Mouse (Mus musculus): Measurements from ENCODE around the gene Fbxw11. TPM values are rescaled to one million over a fixed set of nuclear protein-coding genes. Genes with fewer than 3 reads are reported as not detected.
A peak's percentile ranks its signal among the peaks of the same experiment; 100 is the strongest.

Gene Fbxw11
- total RNA-seq, 4 experiments from 2014 or later = 44.2 to 51.4 (median 46.2) TPM

DNA sequence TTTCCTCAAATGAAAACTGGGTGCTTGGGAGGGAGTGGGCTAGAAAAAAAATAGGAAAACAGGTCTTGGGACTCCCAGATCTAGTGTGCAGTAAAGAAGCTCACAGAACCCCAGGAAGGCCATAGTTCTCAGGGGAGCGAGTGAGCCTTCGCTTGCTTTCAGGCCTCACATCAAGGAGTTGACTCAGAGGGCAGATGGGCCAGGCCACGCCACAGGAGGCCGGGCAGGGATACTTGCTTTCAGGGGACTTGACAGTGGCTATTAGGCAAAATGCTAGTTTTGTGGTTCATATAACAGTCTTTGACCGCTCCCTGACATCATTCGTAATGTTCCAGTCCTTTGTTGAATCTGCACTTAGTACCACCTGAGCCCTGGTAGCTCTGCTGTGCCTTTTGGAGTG is 18.6 kb upstream of the Fbxw11 start:
- no peak for DNase-seq (ENCODE audit: low spot score)

DNA sequence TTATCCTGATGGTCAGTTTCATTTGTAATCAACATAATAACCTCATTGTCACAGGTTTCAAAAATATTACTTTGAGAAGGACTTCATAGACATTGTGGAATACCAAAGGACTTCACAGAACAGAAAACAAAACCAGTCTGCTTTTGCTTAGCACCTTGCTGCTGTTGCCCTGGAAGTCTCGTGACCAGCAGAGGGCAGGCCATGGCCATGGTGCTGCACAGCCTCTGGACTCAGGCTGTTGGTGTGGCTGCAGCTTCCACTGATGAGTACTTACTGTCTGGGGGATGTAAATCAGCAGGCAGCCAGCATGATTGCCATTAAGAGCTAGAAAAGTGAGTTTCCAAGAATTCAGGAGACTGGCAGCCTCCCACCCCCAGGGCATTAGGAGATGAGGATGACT is 16.8 kb upstream of the Fbxw11 start:
- DNase-seq (ENCODE audit: low spot score) = peak; percentile 60

DNA sequence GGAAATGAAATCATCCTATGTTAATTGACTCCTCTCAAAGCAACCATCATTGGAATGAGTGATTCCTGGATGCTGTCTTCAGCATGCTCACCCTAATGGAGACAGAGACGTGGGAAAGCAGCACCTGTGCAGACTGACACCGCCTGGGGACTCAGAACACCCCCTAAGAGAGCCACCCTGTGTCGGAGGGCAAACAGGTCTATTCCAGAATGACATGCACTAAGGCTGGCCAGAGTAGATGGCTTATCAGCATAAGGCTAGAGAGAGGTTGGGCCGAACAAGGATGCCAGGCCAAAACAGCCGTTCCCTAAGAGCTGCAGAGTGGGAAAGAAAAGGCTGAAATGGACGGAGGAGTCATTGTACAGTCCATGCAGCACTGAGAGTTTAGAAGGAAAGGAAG is 16.4 kb upstream of the Fbxw11 start:
- DNase-seq (ENCODE audit: low spot score) = no peak

DNA sequence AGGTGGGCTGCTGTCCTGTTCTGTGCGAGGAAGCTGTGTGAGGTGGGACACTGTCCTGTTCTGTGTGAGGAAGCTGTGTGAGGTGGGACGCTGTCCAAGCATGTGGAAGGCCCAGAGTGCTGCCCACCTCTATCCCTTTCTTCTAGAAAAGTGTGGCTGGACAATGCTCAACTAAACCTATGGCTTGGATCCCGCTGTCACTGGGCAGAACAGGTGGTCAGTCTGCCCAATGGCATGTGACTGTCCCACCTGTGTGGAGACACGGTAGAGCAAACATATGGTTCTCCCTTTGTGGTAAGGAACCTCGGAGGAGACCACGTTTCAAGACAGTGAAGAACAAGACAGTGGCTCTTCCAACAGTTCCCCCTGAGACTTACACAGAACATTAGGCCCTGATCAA is 14.6 kb upstream of the Fbxw11 start:
- DNase-seq (ENCODE audit: low spot score) = no peak

DNA sequence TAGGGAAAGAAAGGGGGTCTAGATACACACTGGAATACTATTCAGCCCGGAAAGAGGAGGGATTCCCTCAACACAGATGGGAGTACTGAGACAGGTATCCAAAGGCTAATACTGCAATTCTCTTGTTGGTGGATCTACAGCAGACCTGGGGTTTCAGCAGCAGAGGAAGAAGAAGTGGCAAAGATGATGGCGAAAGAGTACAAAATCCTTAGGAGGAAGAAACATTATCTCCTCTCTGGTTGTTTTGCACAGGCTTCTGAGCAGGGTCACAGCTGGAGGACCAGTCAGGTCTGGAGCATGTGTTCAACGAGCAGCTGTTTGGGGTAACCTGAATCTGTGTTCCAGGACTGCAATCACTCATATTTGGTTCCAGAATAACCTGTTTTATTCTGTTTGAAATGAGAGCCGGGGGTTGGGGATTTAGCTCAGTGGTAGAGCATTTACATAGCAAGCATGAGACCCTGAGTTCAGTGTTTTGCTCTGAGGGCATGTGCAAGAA is 12.8 kb upstream of the Fbxw11 start:
- DNase-seq (ENCODE audit: low spot score) = no peak

DNA sequence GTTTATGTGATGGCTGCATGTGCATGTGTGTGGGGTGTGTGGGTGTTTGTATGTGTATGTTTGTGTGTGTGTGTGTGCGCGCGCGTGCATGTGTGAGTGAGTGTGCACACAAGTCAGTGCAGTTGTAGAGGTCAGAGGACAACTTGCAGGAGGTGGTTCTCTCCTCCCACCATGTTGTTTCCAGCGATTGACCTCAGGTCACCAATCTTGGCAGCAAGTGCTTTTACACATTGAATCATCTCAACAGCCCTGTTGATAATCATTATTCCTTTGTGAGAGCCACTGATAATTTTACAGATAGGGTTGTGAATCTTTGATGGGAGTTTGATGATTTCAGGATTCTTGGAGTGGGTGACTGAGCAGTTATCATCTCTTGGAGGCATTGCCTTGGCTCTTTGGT is 9.9 kb upstream of the Fbxw11 start:
- DNase-seq (ENCODE audit: low spot score) = no peak

DNA sequence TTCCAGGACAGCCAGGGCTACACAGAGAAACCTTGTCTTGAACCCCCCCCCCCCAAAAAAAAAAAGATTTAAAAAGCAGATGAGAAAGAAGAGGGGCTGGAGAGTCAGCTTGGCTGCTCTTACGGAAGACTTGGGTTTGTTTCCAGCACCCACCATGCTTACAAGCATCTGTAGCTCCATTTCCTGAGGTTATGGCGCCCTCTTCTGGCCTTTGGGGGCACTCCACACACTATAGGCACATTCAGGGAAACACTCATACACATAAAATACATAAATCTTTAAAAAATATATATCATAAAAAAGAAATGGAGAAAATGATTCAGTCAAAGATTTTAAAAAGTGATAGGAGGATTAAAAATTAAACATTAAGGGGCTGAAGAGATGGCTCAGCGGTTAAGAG is 9.0 kb upstream of the Fbxw11 start:
- DNase-seq (ENCODE audit: low spot score) = no peak

DNA sequence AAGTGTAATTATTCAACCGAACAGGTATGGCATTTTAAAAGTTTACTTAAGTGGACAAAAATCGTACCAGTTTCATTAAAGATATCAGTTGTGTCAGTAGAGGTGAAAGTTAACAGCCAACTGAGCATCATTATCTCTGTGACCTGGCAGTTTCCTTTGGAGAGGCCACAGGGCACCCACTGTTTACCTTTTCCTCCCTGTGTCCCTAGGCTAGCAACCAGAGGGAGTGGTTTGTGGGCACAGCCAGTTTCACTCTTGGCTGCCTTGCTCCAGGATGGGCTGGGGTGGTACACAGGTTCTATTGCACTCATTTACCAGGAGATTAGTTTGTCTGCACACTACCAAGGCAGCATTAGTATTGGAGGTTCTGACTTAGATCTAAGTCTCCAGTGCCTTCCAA is 8.4 kb upstream of the Fbxw11 start:
- DNase-seq (ENCODE audit: low spot score) = no peak

DNA sequence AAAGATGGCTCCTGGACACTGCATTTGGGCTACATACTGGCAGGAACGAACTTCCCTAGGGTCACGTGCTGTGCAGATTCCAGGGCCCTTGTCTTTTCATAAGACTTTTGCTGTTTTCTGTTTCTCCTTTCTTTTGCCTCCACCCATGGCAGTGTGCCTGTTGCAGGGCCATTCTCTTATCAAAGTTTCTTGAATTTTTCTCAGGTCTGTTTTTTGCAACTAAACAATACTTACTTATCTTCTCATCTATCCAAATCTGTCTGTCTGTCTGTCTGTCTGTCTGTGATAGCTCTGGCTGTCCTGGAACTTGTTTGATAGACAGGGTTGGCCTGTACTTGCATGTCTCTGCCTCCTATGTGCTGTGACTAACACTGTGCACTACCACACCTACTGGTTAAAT is 7.7 kb upstream of the Fbxw11 start:
- no peak for DNase-seq (ENCODE audit: low spot score)

DNA sequence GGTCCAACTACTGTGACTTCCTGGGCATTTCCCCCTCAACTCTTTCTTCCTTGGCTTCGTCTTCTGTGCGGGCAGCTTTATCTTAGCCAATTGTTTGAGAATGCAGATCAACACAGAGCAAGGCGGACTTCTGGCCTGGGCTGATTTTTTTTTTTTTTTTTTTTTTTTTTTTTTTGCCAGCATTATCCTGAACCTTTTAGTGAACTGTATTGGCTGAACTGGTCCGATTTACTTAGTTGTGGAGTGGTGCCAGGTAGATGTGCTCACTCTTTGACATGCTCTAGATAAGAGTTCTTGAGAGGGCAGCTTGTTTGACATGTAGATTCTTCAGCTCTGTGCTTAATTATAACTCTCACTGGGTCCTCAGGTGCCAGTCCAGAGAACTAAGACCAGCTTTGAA is 6.2 kb upstream of the Fbxw11 start:
- DNase-seq (ENCODE audit: low spot score) = no peak

DNA sequence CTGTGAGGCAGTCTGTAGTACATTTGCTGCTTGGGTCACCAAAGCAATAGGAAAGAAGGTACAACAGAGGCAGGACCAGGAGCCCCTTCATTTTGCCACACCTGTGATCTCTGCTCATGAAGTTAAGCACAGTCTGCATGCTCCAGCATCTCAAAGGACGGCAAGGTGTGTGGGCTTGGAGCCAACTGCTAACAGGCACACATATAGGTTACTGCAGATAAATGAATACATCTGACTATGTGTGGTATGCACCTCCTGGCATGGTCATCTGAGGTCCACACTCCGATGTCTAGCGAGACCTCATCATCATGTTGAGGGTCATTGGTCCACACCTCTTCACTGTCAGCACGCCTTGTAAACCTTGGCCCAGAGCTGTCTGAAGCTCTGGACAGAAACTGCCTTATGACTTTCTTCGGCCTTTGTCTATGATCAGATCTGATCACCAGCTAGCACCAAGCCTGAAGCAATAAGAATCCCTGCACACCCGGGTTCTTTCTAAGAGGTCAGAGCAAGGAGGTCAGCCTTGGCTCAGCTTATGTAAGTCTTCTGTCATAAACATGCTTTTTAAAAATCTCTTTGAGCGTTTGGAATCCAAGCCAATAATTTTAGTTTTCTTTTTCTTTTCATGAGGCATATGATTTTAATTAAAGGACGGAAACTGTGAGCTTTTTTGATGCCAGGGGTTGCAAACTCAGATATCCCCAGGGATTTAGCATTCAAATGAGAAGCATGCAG is 3.8 kb upstream of the Fbxw11 start:
- no peak for DNase-seq (ENCODE audit: low spot score)

DNA sequence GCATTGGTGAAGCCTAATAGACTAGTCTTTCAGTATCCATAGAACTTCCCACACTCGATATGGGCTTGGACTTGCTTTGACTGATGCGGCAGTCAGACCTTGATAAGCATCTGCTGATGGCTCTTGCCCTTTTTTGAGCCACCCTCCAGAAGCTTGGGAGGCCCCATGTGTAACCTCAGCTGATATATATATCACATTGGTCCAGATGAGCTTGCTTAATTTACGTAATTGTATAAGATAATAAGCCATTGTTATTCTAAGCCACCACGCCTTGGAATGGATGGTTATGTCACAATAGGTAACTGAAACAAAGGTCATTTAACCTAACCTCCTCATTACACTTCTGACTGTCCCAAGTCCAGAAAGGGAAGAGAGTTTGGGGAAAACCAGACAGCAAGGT is 1.9 kb upstream of the Fbxw11 start:
- no peak for DNase-seq (ENCODE audit: low spot score)

DNA sequence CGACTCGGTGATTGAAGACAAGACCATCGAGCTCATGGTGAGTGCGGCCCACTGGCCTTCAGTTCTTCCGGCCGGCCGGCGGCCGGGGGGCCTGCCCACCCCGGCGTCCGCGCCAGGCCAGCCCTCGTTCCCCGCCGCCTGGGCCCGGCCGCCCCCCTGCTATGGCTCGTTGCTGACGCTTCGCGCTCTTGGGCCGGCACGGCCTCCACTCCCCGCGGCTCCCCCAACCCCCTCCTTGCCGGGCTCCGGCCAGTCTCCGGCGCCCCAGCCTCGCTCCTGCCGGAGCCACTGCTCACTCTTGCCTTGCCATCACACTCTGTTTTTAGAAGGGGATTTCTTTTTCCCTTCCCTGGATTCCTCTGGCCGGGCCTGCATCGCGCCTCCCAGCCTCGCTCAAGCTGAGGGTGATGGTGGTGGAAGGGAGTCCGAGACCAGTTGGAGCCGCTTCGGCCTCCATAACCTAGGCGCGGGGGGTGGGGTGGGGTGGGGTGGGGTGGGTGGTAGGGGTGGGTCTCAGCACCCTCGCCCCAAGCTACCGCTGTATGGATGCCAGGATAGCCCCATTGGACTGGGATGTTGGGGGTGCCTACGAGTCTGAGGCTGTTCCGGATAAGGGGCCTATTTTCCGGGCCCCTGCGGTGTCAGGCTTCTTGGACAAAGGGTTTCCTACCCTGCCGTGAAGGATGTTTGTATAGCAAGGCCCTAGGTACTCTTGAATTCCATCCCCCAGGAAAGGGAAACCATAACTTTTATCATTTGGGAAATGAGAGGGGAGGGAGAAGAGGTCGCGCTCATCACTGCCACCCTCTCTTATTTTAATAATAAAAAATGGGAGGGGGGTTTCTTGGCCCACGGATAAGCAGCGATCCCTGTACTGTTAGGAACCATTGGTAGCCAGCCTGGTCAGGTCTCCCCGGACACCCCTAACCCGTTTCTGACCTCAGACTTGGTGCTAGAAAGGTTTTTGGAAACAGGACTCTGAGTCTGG is 669 bp downstream of the Fbxw11 start:
- DNase-seq (ENCODE audit: low spot score) = peak; percentile 24

DNA sequence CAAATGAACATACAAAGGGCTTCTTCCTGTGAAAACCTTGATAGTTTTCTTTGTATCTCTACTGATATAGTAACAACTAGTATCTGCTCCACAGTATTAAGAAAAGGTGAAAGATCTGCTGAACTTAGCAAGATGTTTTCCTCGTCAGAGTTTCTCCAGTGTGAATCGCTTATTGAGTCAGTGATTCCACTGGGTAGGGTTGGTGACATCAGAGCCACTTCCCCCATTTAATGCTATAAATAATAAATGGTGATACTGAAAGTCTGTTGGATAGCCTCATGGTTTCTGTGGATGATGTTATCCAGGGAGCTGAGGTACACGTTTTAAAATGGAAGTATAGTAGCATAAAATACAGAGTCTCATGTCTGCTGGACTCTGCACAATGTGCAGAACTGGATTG is 1.5 kb downstream of the Fbxw11 start:
- peak; percentile 26 for DNase-seq (ENCODE audit: low spot score)

DNA sequence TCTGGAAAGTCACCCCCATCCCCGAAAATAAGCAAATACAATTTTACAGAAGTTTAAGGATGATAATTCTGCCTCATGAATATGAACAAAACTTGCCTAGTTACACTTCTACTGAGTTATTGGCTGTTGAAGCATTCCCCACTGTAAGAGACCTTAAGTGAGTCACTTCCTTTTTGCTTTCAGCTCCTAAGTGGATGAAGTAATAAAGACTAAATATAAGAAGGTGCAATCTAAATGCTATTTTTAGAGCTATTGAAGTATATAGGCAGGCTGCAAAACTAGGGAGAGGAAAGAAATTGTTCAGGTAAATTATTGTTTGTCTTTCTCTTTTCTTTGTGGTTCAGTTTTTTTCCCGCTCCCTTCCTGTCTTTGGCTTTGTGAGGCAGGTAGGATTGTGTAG is 4.7 kb downstream of the Fbxw11 start:
- no peak for DNase-seq (ENCODE audit: low spot score)

DNA sequence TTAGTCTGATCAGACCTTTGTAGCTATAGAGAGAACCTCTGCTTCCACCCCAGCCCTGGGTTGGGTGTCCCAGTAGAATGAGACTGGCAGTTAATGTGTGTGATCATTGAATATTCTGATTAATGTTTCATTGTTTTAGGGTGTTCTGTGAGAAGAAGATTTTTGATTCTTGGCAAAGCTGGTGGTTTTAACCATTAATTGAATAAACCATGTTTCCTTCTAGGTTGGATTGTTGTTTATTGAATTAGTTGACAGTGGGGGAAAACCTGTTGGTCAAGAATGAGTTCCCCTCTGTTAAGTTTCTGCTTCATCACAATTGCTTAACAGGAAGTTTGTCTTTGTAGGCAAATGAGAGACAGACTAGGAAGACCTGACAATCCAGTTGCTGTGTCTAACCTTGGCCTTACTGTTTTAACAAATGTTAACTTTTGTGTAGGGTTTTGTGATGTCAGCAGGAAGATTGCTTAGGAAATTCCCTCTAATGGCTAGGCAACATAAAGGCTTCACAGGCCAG is 7.8 kb downstream of the Fbxw11 start:
- DNase-seq (ENCODE audit: low spot score) = no peak

DNA sequence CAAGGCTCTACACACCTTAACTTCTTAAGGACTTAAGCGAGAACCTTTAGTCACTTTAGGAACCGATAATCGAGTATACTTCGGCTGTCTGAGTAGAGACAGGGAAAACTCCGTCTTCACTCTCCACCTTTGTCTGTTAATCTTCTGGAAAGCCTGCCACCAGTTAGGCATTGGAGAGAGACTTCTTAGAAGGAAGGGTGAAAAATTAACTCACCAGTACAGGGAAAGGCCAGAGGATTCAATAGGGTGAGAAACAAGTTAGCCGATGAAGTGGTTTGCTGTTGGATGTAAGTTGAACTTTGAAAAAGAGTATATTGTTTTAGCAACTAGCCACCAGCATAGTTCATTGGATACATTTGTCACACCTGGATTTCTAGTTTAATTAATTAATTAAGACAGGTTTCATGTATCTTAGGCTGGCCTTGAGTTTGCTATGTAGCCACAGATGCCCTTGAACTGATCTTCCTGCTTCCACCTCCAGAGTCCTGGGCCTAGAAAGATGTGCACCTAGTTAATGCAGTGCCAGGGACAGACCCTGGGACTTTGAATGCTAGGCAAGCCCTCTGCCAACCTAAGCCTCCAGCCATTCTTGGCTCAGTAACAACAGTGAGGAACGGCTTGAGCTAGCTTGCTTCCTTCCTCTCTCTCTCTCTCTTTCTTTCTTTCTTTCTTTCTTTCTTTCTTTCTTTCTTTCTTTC is 8.5 kb downstream of the Fbxw11 start:
- no peak for DNase-seq (ENCODE audit: low spot score)

DNA sequence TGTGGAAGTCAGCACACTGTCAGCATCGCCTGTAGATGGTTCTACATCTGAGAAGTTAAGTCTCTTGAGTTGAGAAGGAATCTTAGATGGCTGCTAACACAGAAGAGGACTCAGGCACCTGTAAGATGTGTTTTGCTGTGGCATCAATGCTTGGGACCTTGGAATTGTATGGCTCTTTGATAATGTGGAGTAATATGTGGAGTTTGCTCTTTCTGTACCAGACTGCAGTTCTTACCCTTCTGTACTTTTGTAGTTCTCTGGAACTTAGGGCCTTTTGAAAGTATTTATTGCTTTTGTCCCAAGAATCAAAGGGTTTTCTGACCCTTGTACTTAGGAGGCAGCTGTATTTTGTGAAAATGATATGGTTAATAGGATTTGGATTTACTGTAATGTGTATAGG is 9.2 kb downstream of the Fbxw11 start:
- DNase-seq (ENCODE audit: low spot score) = no peak

DNA sequence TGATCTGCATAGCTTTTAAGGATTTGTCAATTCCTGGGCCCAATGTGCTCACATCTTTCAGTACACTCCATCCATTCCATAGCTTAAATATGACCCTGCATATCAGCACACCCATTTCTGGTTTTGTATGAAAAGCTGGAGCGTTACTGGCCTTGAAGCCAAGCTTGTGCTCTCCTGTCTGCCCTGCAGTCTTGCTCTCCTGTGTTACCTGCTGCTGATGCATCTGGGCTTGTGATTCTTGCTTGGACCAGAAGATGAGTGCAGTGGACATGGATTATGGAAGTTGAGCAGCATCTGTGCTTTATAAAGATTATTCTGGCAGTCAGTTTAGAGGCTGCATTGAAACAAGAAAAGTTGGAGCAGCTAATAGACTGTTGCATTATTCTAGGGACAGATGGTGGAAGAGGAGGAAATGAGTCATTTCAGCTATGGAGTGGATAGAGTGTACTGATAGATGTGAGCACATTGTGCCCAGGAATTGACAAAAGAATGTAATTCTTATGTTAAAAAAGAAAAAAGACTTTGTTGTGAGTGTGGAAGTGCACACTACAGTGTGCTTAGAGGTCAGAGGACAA is 19.6 kb downstream of the Fbxw11 start:
- no peak for DNase-seq (ENCODE audit: low spot score)

DNA sequence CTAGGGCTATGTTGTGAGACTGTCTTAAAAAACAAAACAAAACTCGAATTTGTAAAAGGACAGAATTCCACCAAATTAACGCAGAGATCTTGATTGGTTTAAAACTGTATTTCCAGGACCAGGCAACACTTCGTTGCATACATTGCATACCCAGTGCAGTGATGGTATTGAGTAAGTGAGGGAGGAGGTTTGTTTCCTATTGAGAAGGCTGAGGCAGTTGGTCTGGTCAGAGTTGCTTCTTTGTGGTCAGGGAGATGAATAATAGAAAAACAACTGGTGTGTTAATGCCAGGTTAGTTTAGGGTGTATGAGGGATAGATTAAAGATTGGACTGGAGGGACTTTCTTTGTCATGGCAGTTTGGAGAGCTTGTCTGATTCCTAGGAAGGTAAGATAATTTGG is 23.1 kb downstream of the Fbxw11 start:
- DNase-seq (ENCODE audit: low spot score) = no peak

DNA sequence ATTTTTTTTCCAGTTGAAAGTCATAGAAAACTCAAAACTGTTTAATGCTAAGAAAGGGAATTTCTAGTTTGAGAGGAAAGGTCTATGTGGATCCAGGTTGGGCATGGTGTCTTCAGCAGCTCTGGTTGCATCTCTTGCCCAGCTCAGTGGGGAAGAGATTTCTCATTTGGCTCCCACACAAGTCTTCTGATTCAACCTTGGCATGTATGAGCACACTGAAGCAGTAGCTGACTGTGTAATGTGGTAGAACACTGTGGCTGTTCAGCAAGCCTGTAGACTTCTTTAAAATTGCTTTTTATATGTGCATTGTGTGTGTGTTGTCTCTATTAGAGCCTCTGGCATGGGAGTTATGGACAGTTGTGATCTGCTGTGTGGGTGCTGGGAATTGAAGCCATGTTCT is 24.5 kb downstream of the Fbxw11 start:
- no peak for DNase-seq (ENCODE audit: low spot score)

DNA sequence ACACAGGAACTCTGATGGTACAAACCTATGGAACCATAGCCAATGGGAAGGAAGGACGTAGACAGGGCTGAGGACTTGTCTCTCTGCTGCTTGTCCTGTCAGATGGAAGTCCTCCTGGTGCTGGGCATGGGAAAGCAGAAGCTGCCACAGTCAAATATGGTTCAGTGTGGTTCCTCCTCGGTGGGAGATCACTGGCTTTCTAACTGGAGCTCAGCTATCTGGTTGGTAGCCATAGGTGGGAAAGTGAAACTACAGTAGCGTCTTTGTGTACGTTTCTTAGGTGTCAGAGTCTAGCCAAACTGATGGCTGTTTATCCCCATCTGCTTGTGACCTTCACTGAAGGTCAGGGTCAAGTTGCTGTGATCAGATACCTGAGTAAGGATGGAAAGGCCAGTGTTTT is 29.0 kb downstream of the Fbxw11 start:
- no peak for DNase-seq (ENCODE audit: low spot score)

Data from heart, adult 8-10 months (tissue).